Mouse (Mus musculus) limb, embryonic 12.5 days (tissue): ENCODE measurements around the gene Opcml. TPM values are rescaled to one million over a fixed set of nuclear protein-coding genes. Genes with fewer than 3 reads are reported as not detected.

Experiments used
- ATAC-seq: fragments of 200-750 bp; cut with Nextera tagmentation; 2 replicates; pipeline ENCODE4 v1.8.0; 2017; ENCODE audit warnings: low read depth, moderate TSS enrichment; ENCODE audit not compliant: insufficient number of reproducible peaks, insufficient read depth, low FRiP score, low TSS enrichment
- H3K27ac ChIP-seq: fragments of 300-500 bp; sonication (generic); 2 replicates; pipeline ENCODE4 v1.5.1; 2016; ENCODE audit warnings: mild to moderate bottlenecking, moderate library complexity
- H3K27me3 ChIP-seq: fragments of 300-500 bp; sonication (generic); 2 replicates; pipeline ENCODE4 v1.6.1; 2016; ENCODE audit warnings: mild to moderate bottlenecking, moderate library complexity
- H3K36me3 ChIP-seq: fragments of 300-500 bp; sonication (generic); 2 replicates; pipeline ENCODE4 v1.6.1; 2016; ENCODE audit warnings: mild to moderate bottlenecking, moderate library complexity
- H3K4me1 ChIP-seq: fragments of 300-500 bp; sonication (generic); replicated peaks from 2 replicates; pipeline ENCODE4 v1.6.1; 2016
- H3K4me2 ChIP-seq: fragments of 300-500 bp; sonication (generic); 2 replicates; pipeline ENCODE4 v1.6.1; 2016; ENCODE audit warnings: mild to moderate bottlenecking, moderate library complexity
- H3K4me3 ChIP-seq: fragments of 300-500 bp; sonication (generic); replicated peaks from 2 replicates; pipeline ENCODE4 v1.5.1; 2016; ENCODE audit warnings: mild to moderate bottlenecking
- H3K9ac ChIP-seq: fragments of 300-500 bp; sonication (generic); replicated peaks from 2 replicates; pipeline ENCODE4 v1.6.1; 2016; ENCODE audit warnings: mild to moderate bottlenecking, moderate library complexity
- H3K9me3 ChIP-seq: fragments of 300-500 bp; sonication (generic); 2 replicates; pipeline ENCODE4 v1.6.1; 2016; ENCODE audit warnings: mild to moderate bottlenecking, moderate library complexity
- WGBS: fragments of 180-500 bp; shearing (Covaris S2); methylation state at CpG from one replicate; pipeline ENCODE4 v1.1.7; 2016; 5-methylcytosine and 5-hydroxymethylcytosine counted together
- polyA plus RNA-seq: library from polyadenylated mRNA; unstranded; fragments of >200 nt; fragmentation: Nextera tagmentation; extraction: Ambion mirVana; gene quantifications from 2 replicates; pipeline ENCODE4 v1.2.1, GENCODE M21; 2016

The Opcml gene
- polyA plus RNA-seq, 1 experiment from 2014 or later, result 1.6 TPM

- no peak for ATAC-seq
- H3K27me3 ChIP-seq, result no peaks in the 10 kb centered on the region
- no peak overlapping the region for H3K4me3 ChIP-seq
- no peaks in the 10 kb centered on the region for H3K4me1 ChIP-seq
- no peak overlapping the region for H3K9ac ChIP-seq
- 88% methylated on average over 6 of the region's 6 CpGs for WGBS
- no peaks in the 10 kb centered on the region for H3K9me3 ChIP-seq
- no peak overlapping the region for H3K27ac ChIP-seq
- H3K36me3 ChIP-seq, result no peaks in the 10 kb centered on the region
- no peak overlapping the region for H3K4me2 ChIP-seq
Observed at GRCm38 (mm10) chr9:28474586-28474985, 684.0 kb downstream of the Opcml start.

GRCm38 (mm10) chr9:28481261-28481660, 690.7 kb downstream of the Opcml start:
- no peak overlapping the region for H3K4me2 ChIP-seq
- H3K9me3 ChIP-seq, result no peaks in the 10 kb centered on the region
- H3K9ac ChIP-seq, result no peak overlapping the region
- no peak overlapping the region for H3K27ac ChIP-seq
- 38% methylated on average over 4 of the region's 4 CpGs for WGBS
- H3K36me3 ChIP-seq, result no peaks in the 10 kb centered on the region
- no peak for ATAC-seq
- H3K4me1 ChIP-seq, result peaks cover 4% of the 10 kb centered on the region; the same call in 1 of the 2 replicates
- H3K27me3 ChIP-seq, result no peaks in the 10 kb centered on the region
- H3K4me3 ChIP-seq, result no peak overlapping the region

- 67% methylated on average over 2 of the region's 2 CpGs for WGBS
- no peak for ATAC-seq
- Histone ChIP-seq H3K27me3 (no peaks in the 10 kb centered on the region), H3K9me3 (no peaks in the 10 kb centered on the region), H3K27ac (no peak overlapping the region), H3K9ac (no peak overlapping the region), H3K4me3 (no peak overlapping the region), H3K4me2 (no peak overlapping the region), H3K36me3 (no peaks in the 10 kb centered on the region), H3K4me1 (0 out of 2 replicates have a peak, but pooled peaks cover 4% of the 10 kb centered on the region)
Observed at GRCm38 (mm10) chr9:28488499-28488898, 697.9 kb downstream of the Opcml start.

GRCm38 (mm10) chr9:28489828-28490227, 699.3 kb downstream of the Opcml start:
- ATAC-seq, result no peak
- Histone ChIP-seq H3K9me3 (no peaks in the 10 kb centered on the region), H3K4me1 (0 out of 2 replicates have a peak, but pooled peaks cover 4% of the 10 kb centered on the region), H3K4me3 (no peak overlapping the region), H3K27ac (no peak overlapping the region), H3K9ac (no peak overlapping the region), H3K4me2 (no peak overlapping the region), H3K27me3 (no peaks in the 10 kb centered on the region), H3K36me3 (no peaks in the 10 kb centered on the region)
- WGBS, result 38% methylated on average over 4 of the region's 4 CpGs

- WGBS, result 92% methylated on average over 3 of the region's 3 CpGs
- H3K36me3 ChIP-seq, result no peaks in the 10 kb centered on the region
- no peaks in the 10 kb centered on the region for H3K27me3 ChIP-seq
- H3K4me2 ChIP-seq, result no peak overlapping the region
- no peak for ATAC-seq
- no peak overlapping the region for H3K4me3 ChIP-seq
- no peak overlapping the region for H3K27ac ChIP-seq
- H3K4me1 ChIP-seq, result 0 out of 2 replicates have a peak, but pooled peaks cover 4% of the 10 kb centered on the region
- no peak overlapping the region for H3K9ac ChIP-seq
- no peaks in the 10 kb centered on the region for H3K9me3 ChIP-seq
Observed at GRCm38 (mm10) chr9:28490410-28490809, 699.8 kb downstream of the Opcml start.

GRCm38 (mm10) chr9:28499841-28500794, 709.5 kb downstream of the Opcml start:
- no peak overlapping the region for H3K27ac ChIP-seq
- no peaks in the 10 kb centered on the region for H3K4me1 ChIP-seq
- H3K36me3 ChIP-seq, result no peaks in the 10 kb centered on the region
- H3K9ac ChIP-seq, result no peak overlapping the region
- no peaks in the 10 kb centered on the region for H3K9me3 ChIP-seq
- H3K4me2 ChIP-seq, result no peak overlapping the region
- no peak overlapping the region for H3K4me3 ChIP-seq
- H3K27me3 ChIP-seq, result no peaks in the 10 kb centered on the region
- no peak for ATAC-seq
- WGBS, result 77% methylated on average over 12 of the region's 12 CpGs

- Histone ChIP-seq H3K4me1 (no peaks in the 10 kb centered on the region), H3K36me3 (no peaks in the 10 kb centered on the region), H3K27ac (no peak overlapping the region), H3K9ac (no peak overlapping the region), H3K9me3 (no peaks in the 10 kb centered on the region), H3K27me3 (no peaks in the 10 kb centered on the region), H3K4me2 (no peak overlapping the region), H3K4me3 (no peak overlapping the region)
- ATAC-seq, result no peak
- WGBS, result 87% methylated on average over 3 of the region's 3 CpGs
Observed at GRCm38 (mm10) chr9:28513905-28514304, 723.3 kb downstream of the Opcml start.

- Histone ChIP-seq H3K27me3 (no peaks in the 10 kb centered on the region), H3K9ac (no peak overlapping the region), H3K4me1 (peaks cover 19% of the 10 kb centered on the region), H3K27ac (no peak overlapping the region), H3K9me3 (no peaks in the 10 kb centered on the region), H3K4me3 (no peak overlapping the region), H3K36me3 (no peaks in the 10 kb centered on the region), H3K4me2 (no peak overlapping the region)
- WGBS, result 21% methylated on average over 1 of the region's 1 CpGs
- no peak for ATAC-seq
Observed at GRCm38 (mm10) chr9:28533191-28533590, 742.6 kb downstream of the Opcml start.

- Histone ChIP-seq H3K4me2 (no peak overlapping the region), H3K4me3 (no peak overlapping the region), H3K4me1 (peaks cover 19% of the 10 kb centered on the region), H3K36me3 (no peaks in the 10 kb centered on the region), H3K27me3 (no peaks in the 10 kb centered on the region), H3K9ac (no peak overlapping the region), H3K27ac (0 out of 2 replicates have a peak overlapping the region, but pooled peaks have one; percentile 12), H3K9me3 (no peaks in the 10 kb centered on the region)
- ATAC-seq, result no peak
- WGBS, result 56% methylated on average over 4 of the region's 4 CpGs
Observed at GRCm38 (mm10) chr9:28535006-28535405, 744.4 kb downstream of the Opcml start.

- H3K4me2 ChIP-seq, result no peak overlapping the region
- ATAC-seq, result no peak
- no peak overlapping the region for H3K4me3 ChIP-seq
- no peaks in the 10 kb centered on the region for H3K27me3 ChIP-seq
- H3K4me1 ChIP-seq, result peaks cover 19% of the 10 kb centered on the region
- H3K9me3 ChIP-seq, result no peaks in the 10 kb centered on the region
- no peaks in the 10 kb centered on the region for H3K36me3 ChIP-seq
- 65% methylated on average over 4 of the region's 4 CpGs for WGBS
- no peak overlapping the region for H3K9ac ChIP-seq
- H3K27ac ChIP-seq, result no peak overlapping the region
Observed at GRCm38 (mm10) chr9:28536637-28537036, 746.1 kb downstream of the Opcml start.

GRCm38 (mm10) chr9:28548189-28548588, 757.6 kb downstream of the Opcml start:
- Histone ChIP-seq H3K4me2 (no peak overlapping the region), H3K9ac (no peak overlapping the region), H3K9me3 (no peaks in the 10 kb centered on the region), H3K27ac (no peak overlapping the region), H3K27me3 (no peaks in the 10 kb centered on the region), H3K4me3 (no peak overlapping the region), H3K4me1 (no peaks in the 10 kb centered on the region), H3K36me3 (no peaks in the 10 kb centered on the region)
- no peak for ATAC-seq
- WGBS, result 78% methylated on average over 9 of the region's 9 CpGs
